Mouse (Mus musculus): ENCODE data around the gene Cd300ld. TPM values are rescaled to one million over a fixed set of nuclear protein-coding genes. Genes with fewer than 3 reads are reported as not detected.

Gene Cd300ld
- polyA plus RNA-seq, 1 experiment from 2014 or later = not detected

DNA sequence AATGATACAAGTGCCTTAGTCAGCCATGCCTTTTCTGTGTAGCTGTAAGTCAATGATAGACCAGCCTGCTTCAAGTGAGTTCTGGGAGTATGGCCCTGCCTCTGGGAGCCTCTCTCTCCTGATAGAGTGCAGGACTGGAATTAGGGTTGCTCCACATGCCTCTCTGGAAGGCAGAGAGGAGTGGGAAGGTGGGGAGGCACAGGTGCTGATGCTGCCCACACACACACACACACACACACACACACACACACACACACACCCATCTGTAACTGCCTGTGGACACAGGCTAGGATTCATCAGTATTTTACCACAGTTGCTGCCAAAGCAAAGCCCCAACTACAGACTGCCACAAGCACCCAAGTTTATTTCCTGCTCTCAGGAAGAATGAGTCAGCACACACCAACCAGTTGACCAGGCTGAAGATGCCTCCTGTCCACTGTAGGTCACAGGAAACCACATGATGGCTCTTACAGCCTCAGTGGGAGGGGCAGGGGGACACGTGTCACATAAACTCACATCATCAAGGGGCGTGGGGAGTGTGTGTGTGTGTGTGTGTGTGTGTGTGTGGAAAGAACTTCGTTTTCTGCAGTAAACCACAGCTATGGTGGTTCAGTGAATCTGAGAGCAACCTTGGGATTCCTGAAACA is 24.4 kb downstream of the Cd300ld start:
- no peaks in the 10 kb centered on the region for H3K36me3 ChIP-seq (ENCODE audit: control insufficient read depth, insufficient read depth, low read length)
- H3K9ac ChIP-seq (ENCODE audit: low read length) = no peak overlapping the region
- H3K27ac ChIP-seq (ENCODE audit: low read depth, low read length) = no peak overlapping the region
- no peaks in the 10 kb centered on the region for H3K4me1 ChIP-seq (replicated peaks; ENCODE audit: control insufficient read depth, insufficient read depth, low read length)
- H3K4me3 ChIP-seq (ENCODE audit: low read depth, low read length) = no peak overlapping the region
- ATAC-seq (replicated peaks; ENCODE audit: low FRiP score) (no peak), DNase-seq (ENCODE audit: low spot score) (no peak)
- 61% methylated on average over 3 of the region's 3 CpGs for WGBS
- H3K9me3 ChIP-seq (ENCODE audit: control insufficient read depth, low read length) = no peaks in the 10 kb centered on the region
- H3K4me2 ChIP-seq (ENCODE audit: low read depth, low read length, severe bottlenecking) = no peak overlapping the region
- H3K27me3 ChIP-seq (ENCODE audit: control insufficient read depth, insufficient read depth, low read length) = no peaks in the 10 kb centered on the region

DNA sequence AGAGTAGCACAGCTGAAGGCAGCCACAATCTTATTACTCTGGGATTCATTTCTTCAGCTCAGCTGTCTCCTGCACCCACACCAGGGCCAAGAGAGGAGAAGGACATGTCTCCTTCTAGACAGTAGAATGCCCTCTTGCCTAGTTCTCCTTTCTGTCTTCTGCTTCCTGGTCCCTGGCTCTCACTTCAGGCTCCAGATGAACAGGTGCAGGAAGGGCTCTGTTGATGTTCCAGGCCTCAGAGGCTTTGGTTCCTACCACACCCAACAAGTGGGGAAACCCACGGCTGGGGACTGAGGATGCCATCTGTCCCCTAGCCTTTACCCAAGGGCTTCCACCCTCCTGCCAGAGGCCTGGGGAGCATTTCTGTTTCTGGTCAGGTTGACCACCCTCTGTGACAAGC is 29.4 kb downstream of the Cd300ld start:
- DNase-seq (ENCODE audit: low spot score) (no peak), ATAC-seq (replicated peaks; ENCODE audit: low FRiP score) (no peak)
- 81% methylated on average over 1 of the region's 1 CpGs for WGBS
- Histone ChIP-seq H3K27me3 (ENCODE audit: control insufficient read depth, insufficient read depth, low read length) (no peaks in the 10 kb centered on the region), H3K36me3 (ENCODE audit: control insufficient read depth, insufficient read depth, low read length) (no peaks in the 10 kb centered on the region), H3K9me3 (ENCODE audit: control insufficient read depth, low read length) (no peaks in the 10 kb centered on the region), H3K4me1 (replicated peaks; ENCODE audit: control insufficient read depth, insufficient read depth, low read length) (no peaks in the 10 kb centered on the region), H3K4me3 (ENCODE audit: low read depth, low read length) (no peak overlapping the region), H3K9ac (ENCODE audit: low read length) (no peak overlapping the region), H3K27ac (ENCODE audit: low read depth, low read length) (no peak overlapping the region), H3K4me2 (ENCODE audit: low read depth, low read length, severe bottlenecking) (no peak overlapping the region)

DNA sequence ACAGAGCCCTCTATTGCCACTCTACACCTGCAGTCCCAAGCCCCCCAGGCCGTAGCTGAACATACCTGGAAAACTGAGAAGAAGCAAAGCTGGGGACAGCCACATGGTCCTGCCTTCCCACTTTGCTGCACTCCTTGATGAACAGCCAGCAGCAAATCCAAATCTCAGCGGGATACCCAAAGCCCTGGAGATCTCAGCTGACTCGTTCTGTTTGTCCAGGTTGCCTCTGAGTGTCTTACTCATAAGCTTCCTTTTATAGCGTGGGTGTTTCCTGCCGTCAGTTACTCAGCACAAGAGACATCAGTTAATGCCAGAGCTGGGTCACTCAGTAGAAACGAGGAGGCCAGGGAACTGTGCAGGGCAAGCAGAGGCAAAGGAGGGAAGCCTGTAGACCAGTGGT is 55.6 kb downstream of the Cd300ld start, which contains the start of gene Cd300lb:
TSS of gene Cd300lb (minus strand) at position 243 of the 400 bp plus-strand sequence.
- H3K27me3 ChIP-seq (ENCODE audit: control insufficient read depth, insufficient read depth, low read length) = no peaks in the 10 kb centered on the region
- ATAC-seq (replicated peaks; ENCODE audit: low FRiP score) = no peak
- no peaks in the 10 kb centered on the region for H3K9me3 ChIP-seq (ENCODE audit: control insufficient read depth, low read length)
- no peak within 1 kb of the TSS for H3K9ac ChIP-seq (ENCODE audit: low read length)
- H3K4me2 ChIP-seq (ENCODE audit: low read depth, low read length, severe bottlenecking) = no peak within 1 kb of the TSS
- H3K4me1 ChIP-seq (replicated peaks; ENCODE audit: control insufficient read depth, insufficient read depth, low read length) = no peaks in the 10 kb centered on the region
- H3K4me3 ChIP-seq (ENCODE audit: low read depth, low read length) = no peak within 1 kb of the TSS
- no peak within 1 kb of the TSS for H3K27ac ChIP-seq (ENCODE audit: low read depth, low read length)
- no peaks in the 10 kb centered on the region for H3K36me3 ChIP-seq (ENCODE audit: control insufficient read depth, insufficient read depth, low read length)
- WGBS = 68% methylated on average over 6 of the region's 6 CpGs
- no peak for DNase-seq (ENCODE audit: low spot score)

DNA sequence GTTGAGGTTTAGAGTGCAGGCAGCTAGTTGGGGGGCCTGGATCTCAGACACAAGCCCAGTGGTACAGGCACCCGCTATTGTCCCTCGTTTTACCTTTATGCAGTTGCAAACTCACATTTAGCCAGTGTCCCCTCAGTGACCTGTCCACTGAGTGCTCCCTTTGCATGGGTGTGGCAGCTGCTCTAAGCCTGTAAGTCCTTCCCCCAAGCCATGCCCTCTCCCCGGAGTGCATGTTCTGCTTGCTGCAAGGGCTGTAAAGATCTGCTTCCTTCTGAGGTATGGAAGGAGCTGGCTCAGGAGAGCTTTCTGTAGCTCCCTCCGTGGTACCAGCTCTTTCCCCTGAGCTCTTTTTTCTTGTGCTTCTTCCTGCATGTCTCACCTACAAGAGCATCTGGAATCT is 56.1 kb downstream of the Cd300ld start:
- ATAC-seq (replicated peaks; ENCODE audit: low FRiP score) (no peak), DNase-seq (ENCODE audit: low spot score) (no peak)
- no peak overlapping the region for H3K9ac ChIP-seq (ENCODE audit: low read length)
- H3K4me2 ChIP-seq (ENCODE audit: low read depth, low read length, severe bottlenecking) = no peak overlapping the region
- WGBS = 74% methylated on average over 4 of the region's 4 CpGs
- H3K4me1 ChIP-seq (replicated peaks; ENCODE audit: control insufficient read depth, insufficient read depth, low read length) = no peaks in the 10 kb centered on the region
- no peak overlapping the region for H3K4me3 ChIP-seq (ENCODE audit: low read depth, low read length)
- H3K27ac ChIP-seq (ENCODE audit: low read depth, low read length) = no peak overlapping the region
- H3K27me3 ChIP-seq (ENCODE audit: control insufficient read depth, insufficient read depth, low read length) = no peaks in the 10 kb centered on the region
- H3K9me3 ChIP-seq (ENCODE audit: control insufficient read depth, low read length) = no peaks in the 10 kb centered on the region
- H3K36me3 ChIP-seq (ENCODE audit: control insufficient read depth, insufficient read depth, low read length) = no peaks in the 10 kb centered on the region

Other genes with a start within 250 kb of the Cd300ld start
- gene Kif19a, start 224.5 kb downstream of the Cd300ld start, polyA plus RNA-seq (2014; fragmentation: Nextera tagmentation; extraction: Ambion mirVana) = 0.83 and 1.2 TPM in 2 replicates
- gene Btbd17, start 194.0 kb downstream of the Cd300ld start, polyA plus RNA-seq (2014; fragmentation: Nextera tagmentation; extraction: Ambion mirVana) = 42.2 and 47.3 TPM in 2 replicates
- gene Gpr142, start 191.0 kb downstream of the Cd300ld start, polyA plus RNA-seq (2014; fragmentation: Nextera tagmentation; extraction: Ambion mirVana) = not detected in 2 replicates
- 14.1 and 14.4 TPM in 2 replicates for gene Gprc5c, start 138.8 kb downstream of the Cd300ld start, polyA plus RNA-seq (2014; fragmentation: Nextera tagmentation; extraction: Ambion mirVana)
- 0.35 and 0.64 TPM in 2 replicates for gene Cd300a, start 99.9 kb downstream of the Cd300ld start, polyA plus RNA-seq (2014; fragmentation: Nextera tagmentation; extraction: Ambion mirVana)
- 0.15 TPM in 1 of 2 replicates, not detected in the other for gene Cd300lb, start 55.5 kb downstream of the Cd300ld start, polyA plus RNA-seq (2014; fragmentation: Nextera tagmentation; extraction: Ambion mirVana)
- not detected in 2 replicates for gene Cd300c, start 20.8 kb downstream of the Cd300ld start, polyA plus RNA-seq (2014; fragmentation: Nextera tagmentation; extraction: Ambion mirVana)
- 0.65 and 0.77 TPM in 2 replicates for gene Cd300c2, start 12.0 kb upstream of the Cd300ld start, polyA plus RNA-seq (2014; fragmentation: Nextera tagmentation; extraction: Ambion mirVana)
- gene Cd300ld2, start 26.3 kb upstream of the Cd300ld start, polyA plus RNA-seq (2014; fragmentation: Nextera tagmentation; extraction: Ambion mirVana) = not detected in 2 replicates
- not detected in 2 replicates for gene Cd300ld4, start 37.1 kb upstream of the Cd300ld start, polyA plus RNA-seq (2014; fragmentation: Nextera tagmentation; extraction: Ambion mirVana)
- not detected in 2 replicates for gene Cd300ld5, start 47.8 kb upstream of the Cd300ld start, polyA plus RNA-seq (2014; fragmentation: Nextera tagmentation; extraction: Ambion mirVana)
- gene Cd300ld3, start 58.5 kb upstream of the Cd300ld start, polyA plus RNA-seq (2014; fragmentation: Nextera tagmentation; extraction: Ambion mirVana) = not detected in 2 replicates
- gene Cd300e, start 72.3 kb upstream of the Cd300ld start, polyA plus RNA-seq (2014; fragmentation: Nextera tagmentation; extraction: Ambion mirVana) = not detected in 2 replicates
- 0.83 and 0.98 TPM in 2 replicates for gene Rab37, start 101.5 kb upstream of the Cd300ld start, polyA plus RNA-seq (2014; fragmentation: Nextera tagmentation; extraction: Ambion mirVana)
- gene Cd300lf, start 144.1 kb upstream of the Cd300ld start, polyA plus RNA-seq (2014; fragmentation: Nextera tagmentation; extraction: Ambion mirVana) = not detected in 2 replicates
- 34.3 and 35.2 TPM in 2 replicates for gene Slc9a3r1, start 173.4 kb upstream of the Cd300ld start, polyA plus RNA-seq (2014; fragmentation: Nextera tagmentation; extraction: Ambion mirVana)
- gene Tmem104, start 197.6 kb upstream of the Cd300ld start, polyA plus RNA-seq (2014; fragmentation: Nextera tagmentation; extraction: Ambion mirVana) = 8.8 and 9.2 TPM in 2 replicates
- gene Nat9, start 197.9 kb upstream of the Cd300ld start, polyA plus RNA-seq (2014; fragmentation: Nextera tagmentation; extraction: Ambion mirVana) = 13.8 and 16.0 TPM in 2 replicates

All from forebrain, embryonic 11.5 days (tissue).